Mouse (Mus musculus) spleen, adult 10 weeks (tissue): ENCODE measurements around the gene Scgb2b15. TPM values are rescaled to one million over a fixed set of nuclear protein-coding genes. Genes with fewer than 3 reads are reported as not detected.

Source experiments
- polyA plus RNA-seq: library from polyadenylated mRNA; stranded (reverse); fragments of 350-450 nt; fragmentation: Illumina TruSeq; extraction: RNeasy Lipid Tissue Mini Kit (QIAGEN cat#74804); gene quantifications from one replicate; pipeline ENCODE4 v1.2.3, GENCODE M21; 2015; ENCODE audit warnings: low replicate concordance; ENCODE audit not compliant: insufficient read depth

Scgb2b15 gene
- polyA plus RNA-seq: not detected

DNA sequence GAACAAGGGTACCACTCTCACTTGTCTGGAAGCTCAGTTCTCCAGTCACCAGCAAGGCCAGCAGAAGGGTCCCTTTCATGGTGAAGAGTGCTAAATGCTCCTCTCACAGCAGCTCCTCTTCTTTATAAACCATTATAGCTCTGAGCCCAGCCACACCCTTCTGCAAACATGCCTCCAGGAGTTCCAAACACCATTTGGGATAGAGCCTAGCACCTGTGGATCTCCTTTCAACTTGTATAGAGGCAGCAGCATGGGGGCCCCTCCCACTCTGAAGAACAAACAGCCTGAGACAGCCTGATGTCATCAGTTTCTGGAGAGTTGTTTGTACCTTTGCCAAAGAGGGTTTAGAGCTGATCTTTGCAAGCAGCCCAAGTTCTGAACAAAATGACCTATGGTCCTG is at the start of gene Scgb2b15:
TSS of gene Scgb2b15 (minus strand) at position 101 of the 400 bp plus-strand sequence.

DNA sequence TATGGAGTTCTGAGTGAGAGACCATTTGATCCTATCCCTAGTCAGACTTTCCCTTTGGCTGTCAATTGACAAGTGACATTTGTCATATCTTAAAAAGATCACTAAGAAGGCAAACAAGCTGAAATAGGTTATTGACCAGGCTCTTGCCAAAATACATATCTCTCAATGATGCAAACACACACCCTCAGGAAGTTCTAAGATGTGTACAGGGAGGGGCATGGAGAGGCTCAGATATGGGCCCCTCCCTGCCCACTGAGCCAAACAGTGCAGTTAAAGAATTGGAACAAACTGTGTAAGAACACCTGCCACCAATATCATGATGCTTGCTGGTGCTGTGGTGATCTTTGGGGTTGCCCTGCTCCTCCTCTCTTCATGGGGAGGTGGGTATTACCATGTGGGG is 6.8 kb upstream of the Scgb2b15 start, which contains the start of gene Scgb1b15:
TSS of gene Scgb1b15 (plus strand) at position 301 of the 400 bp plus-strand sequence.

Other genes with a start within 250 kb of the Scgb2b15 start
- gene Scgb1b15, start 6.9 kb upstream of the Scgb2b15 start, polyA plus RNA-seq: not detected
- gene Scgb2b17, start 226.9 kb upstream of the Scgb2b15 start, polyA plus RNA-seq: not detected
- gene Scgb1b17, start 233.8 kb upstream of the Scgb2b15 start, polyA plus RNA-seq: not detected